Mouse (Mus musculus) midbrain, embryonic 12.5 days (tissue): ENCODE measurements at regions not wholly inside any gene's neighbourhood (a gene's known extent, or its start where the extent isn't known, plus 50 kb on each side); places are given as distances from the start of the nearest gene placed in this dataset.

Source experiments
- ATAC-seq: fragments of 200-750 bp; cut with Nextera tagmentation; 2 replicates; pipeline ENCODE4 v1.8.0; 2017; ENCODE audit warnings: low read depth, moderate TSS enrichment, moderate library complexity; ENCODE audit not compliant: low FRiP score
- H3K27ac ChIP-seq: fragments of 300-500 bp; sonication (generic); replicated peaks from 2 replicates; pipeline ENCODE4 v1.5.1; 2016; ENCODE audit warnings: mild to moderate bottlenecking
- H3K27me3 ChIP-seq: fragments of 300-500 bp; sonication (generic); 2 replicates; pipeline ENCODE4 v1.6.1; 2016; ENCODE audit warnings: mild to moderate bottlenecking
- H3K36me3 ChIP-seq: fragments of 300-500 bp; sonication (generic); 2 replicates; pipeline ENCODE4 v1.6.1; 2016
- H3K4me1 ChIP-seq: fragments of 300-500 bp; sonication (generic); 2 replicates; pipeline ENCODE4 v1.6.1; 2016
- H3K4me2 ChIP-seq: fragments of 300-500 bp; sonication (generic); replicated peaks from 2 replicates; pipeline ENCODE4 v1.6.1; 2016; ENCODE audit warnings: mild to moderate bottlenecking, moderate library complexity
- H3K4me3 ChIP-seq: fragments of 300-500 bp; sonication (generic); 2 replicates; pipeline ENCODE4 v1.5.1; 2016; ENCODE audit warnings: mild to moderate bottlenecking
- H3K9ac ChIP-seq: fragments of 300-500 bp; sonication (generic); replicated peaks from 2 replicates; pipeline ENCODE4 v1.6.1; 2016; ENCODE audit warnings: mild to moderate bottlenecking, moderate library complexity
- H3K9me3 ChIP-seq: fragments of 300-500 bp; sonication (generic); 2 replicates; pipeline ENCODE4 v1.6.1; 2016; ENCODE audit warnings: mild to moderate bottlenecking
- WGBS: fragments of 180-500 bp; shearing (Covaris S2); methylation state at CpG from one replicate; pipeline ENCODE4 v1.1.7; 2016; 5-methylcytosine and 5-hydroxymethylcytosine counted together

GRCm38 (mm10) chr17:93379789-93380398 lies 181.1 kb downstream of the Adcyap1 start:
- Histone ChIP-seq H3K4me1 (no peaks in the 10 kb centered on the region), H3K4me3 (no peak overlapping the region)
- ATAC-seq: no peak

GRCm38 (mm10) chr17:93390256-93390655 lies 191.4 kb downstream of the Adcyap1 start:
- H3K4me3 ChIP-seq: no peak overlapping the region
- ATAC-seq: 0 out of 2 replicates have a peak, but pooled peaks have one; percentile 41
- H3K27ac ChIP-seq: no peak overlapping the region
- H3K4me2 ChIP-seq: no peak overlapping the region
- 79% methylated on average over 3 of the region's 3 CpGs for WGBS
- no peaks in the 10 kb centered on the region for H3K27me3 ChIP-seq
- H3K36me3 ChIP-seq: no peaks in the 10 kb centered on the region
- H3K4me1 ChIP-seq: no peaks in the 10 kb centered on the region
- H3K9ac ChIP-seq: no peak overlapping the region
- no peaks in the 10 kb centered on the region for H3K9me3 ChIP-seq

More at GRCm38 (mm10) chr17:93379789-93380398, 181.1 kb downstream of the Adcyap1 start:
- H3K4me2 ChIP-seq: no peak overlapping the region
- no peaks in the 10 kb centered on the region for H3K27me3 ChIP-seq
- H3K36me3 ChIP-seq: no peaks in the 10 kb centered on the region
- H3K27ac ChIP-seq: no peak overlapping the region
- 93% methylated on average over 4 of the region's 4 CpGs for WGBS
- no peak overlapping the region for H3K9ac ChIP-seq
- no peaks in the 10 kb centered on the region for H3K9me3 ChIP-seq

DNA sequence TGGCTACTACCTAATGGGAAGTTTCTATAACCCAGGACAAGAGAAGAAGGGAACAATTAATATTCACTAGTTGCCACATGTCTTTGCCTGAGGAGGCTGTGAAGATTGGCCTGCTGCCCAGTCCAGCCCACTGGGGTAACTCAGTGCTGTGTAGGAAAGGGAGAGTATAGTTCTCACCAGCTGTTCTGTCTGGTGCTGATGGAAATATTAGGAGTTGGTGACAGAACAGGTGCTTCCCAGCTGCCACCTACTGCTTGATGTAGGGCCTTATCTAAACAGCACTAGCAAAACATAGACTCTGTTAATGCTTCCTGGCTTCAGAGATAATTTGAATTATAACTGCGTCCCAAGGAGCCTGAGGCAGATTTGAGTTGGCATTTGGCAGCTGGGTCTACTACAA lies 210.5 kb downstream of the Adcyap1 start:
- peak; percentile 78 for ATAC-seq
- H3K4me2 ChIP-seq: no peak overlapping the region
- H3K4me1 ChIP-seq: no peaks in the 10 kb centered on the region
- 70% methylated on average over 1 of the region's 1 CpGs for WGBS
- H3K27ac ChIP-seq: no peak overlapping the region
- no peak overlapping the region for H3K4me3 ChIP-seq
- H3K9me3 ChIP-seq: no peaks in the 10 kb centered on the region
- H3K9ac ChIP-seq: no peak overlapping the region
- H3K36me3 ChIP-seq: no peaks in the 10 kb centered on the region
- no peaks in the 10 kb centered on the region for H3K27me3 ChIP-seq
